In genomic region chrX:77490127-77490526, GRCm38 (mm10) we compare ENCODE assay signal across 21 mouse cellular contexts. TPM values are rescaled to one million over a fixed set of nuclear protein-coding genes. Genes with fewer than 3 reads are reported as not detected.
DNase-seq lines count a peak whose midpoint lies in the region; ATAC-seq lines count a peak whose summit lies in the region.
"Had no signal": no experiment of that assay in that cellular context is flagged by ENCODE, and none has a peak within 500 bp of the region (broad histone marks: within the 10 kb centered on the region; RNA-seq: fewer than 3 reads in every experiment).

No protein-coding gene starts in this region.

- H3K9me3 ChIP-seq in heart, embryonic 16.5 days (replicated peaks; ENCODE audit: control insufficient read depth, low read length), result peaks cover 6% of the 10 kb centered on the region
- no peaks in the 10 kb centered on the region for H3K9me3 ChIP-seq in lung, embryonic 16.5 days (ENCODE audit: control insufficient read depth, low read length)
- H3K9me3 ChIP-seq in forebrain, embryonic 13.5 days (replicated peaks), result peaks cover 6% of the 10 kb centered on the region; the same call in 1 of the 2 replicates
- H3K9me3 ChIP-seq: forebrain, embryonic 15.5 days; limb, embryonic 15.5 days; liver, embryonic 15.5 days; midbrain, embryonic 13.5 days; neural tube, embryonic 13.5 days had no signal

- H3K4me3 ChIP-seq in heart, embryonic 16.5 days (ENCODE audit: low read length), result no peak overlapping the region
- H3K4me3 ChIP-seq in lung, embryonic 16.5 days (ENCODE audit: low read length), result no peak overlapping the region
- no peak overlapping the region for H3K4me3 ChIP-seq in forebrain, embryonic 13.5 days
- H3K4me3 ChIP-seq: erythroblast, embryonic 14.5 days; forebrain, embryonic 15.5 days; hindbrain, embryonic 13.5 days; limb, embryonic 15.5 days; liver, embryonic 15.5 days; midbrain, embryonic 13.5 days; neural tube, embryonic 13.5 days had no signal

- peaks cover 10% of the 10 kb centered on the region; the same call in 1 of the 2 replicates for H3K4me1 ChIP-seq in heart, embryonic 16.5 days (ENCODE audit: control insufficient read depth, insufficient read depth, low read length)
- no peaks in the 10 kb centered on the region for H3K4me1 ChIP-seq in lung, embryonic 16.5 days (replicated peaks; ENCODE audit: control insufficient read depth, insufficient read depth, low read length)
- no peaks in the 10 kb centered on the region for H3K4me1 ChIP-seq in forebrain, embryonic 13.5 days
- H3K4me1 ChIP-seq: forebrain, embryonic 15.5 days; limb, embryonic 15.5 days; liver, embryonic 15.5 days; midbrain, embryonic 13.5 days; neural tube, embryonic 13.5 days had no signal

- no peak overlapping the region for H3K4me2 ChIP-seq in heart, embryonic 16.5 days (ENCODE audit: low read depth, low read length)
- H3K4me2 ChIP-seq in lung, embryonic 16.5 days (ENCODE audit: low read depth, low read length), result no peak overlapping the region
- H3K4me2 ChIP-seq in forebrain, embryonic 13.5 days, result no peak overlapping the region
- H3K4me2 ChIP-seq: forebrain, embryonic 15.5 days; hindbrain, embryonic 13.5 days; limb, embryonic 15.5 days; liver, embryonic 15.5 days; midbrain, embryonic 13.5 days; neural tube, embryonic 13.5 days had no signal

- 35% methylated on average over 1 of the region's 1 CpGs for WGBS in heart, embryonic 16.5 days
- 17% methylated on average over 1 of the region's 1 CpGs for WGBS in lung, embryonic 16.5 days
- WGBS in forebrain, embryonic 13.5 days, result 65% methylated on average over 1 of the region's 1 CpGs

- H3K27me3 ChIP-seq in heart, embryonic 16.5 days (ENCODE audit: control insufficient read depth, insufficient read depth, low read length), result no peaks in the 10 kb centered on the region
- H3K27me3 ChIP-seq in lung, embryonic 16.5 days (ENCODE audit: control insufficient read depth, insufficient read depth, low read depth, low read length), result no peaks in the 10 kb centered on the region
- no peaks in the 10 kb centered on the region for H3K27me3 ChIP-seq in forebrain, embryonic 13.5 days
- H3K27me3 ChIP-seq: forebrain, embryonic 15.5 days; hindbrain, embryonic 13.5 days; limb, embryonic 15.5 days; liver, embryonic 15.5 days; midbrain, embryonic 13.5 days; neural tube, embryonic 13.5 days had no signal

- peak; percentile 75 for ATAC-seq in heart, embryonic 16.5 days (replicated peaks; ENCODE audit: extremely low read depth, insufficient read depth, low FRiP score)
- ATAC-seq in lung, embryonic 16.5 days (ENCODE audit: low read depth), result peak; percentile 56; the same call in 1 of the 2 replicates
- no peak for ATAC-seq in forebrain, embryonic 13.5 days
- ATAC-seq: forebrain, embryonic 15.5 days; inflammation-experienced regulatory T-cells, adult 6 months; midbrain, embryonic 13.5 days had no signal

- no peak for DNase-seq in heart, postnatal 36 days
- DNase-seq in lung, postnatal 4 days, result no peak
- DNase-seq in NIH3T3 (ENCODE audit: low read depth), result peak; percentile 33
- DNase-seq in adrenal gland, postnatal 14 days, result no peak
- DNase-seq: cerebellum, adult 2 months; cerebellum, postnatal 36 days; gastrocnemius, postnatal 25 days; kidney, adult 9 months; right cerebral cortex, adult 18-20 months had no signal

- no peaks in the 10 kb centered on the region for H3K36me3 ChIP-seq in heart, embryonic 16.5 days (ENCODE audit: control insufficient read depth, insufficient read depth)
- no peaks in the 10 kb centered on the region for H3K36me3 ChIP-seq in lung, embryonic 16.5 days (ENCODE audit: control insufficient read depth, insufficient read depth, low read length)
- H3K36me3 ChIP-seq in forebrain, embryonic 13.5 days (ENCODE audit: poor library complexity, severe bottlenecking), result no peaks in the 10 kb centered on the region
- H3K36me3 ChIP-seq: forebrain, embryonic 15.5 days; hindbrain, embryonic 13.5 days; limb, embryonic 15.5 days; liver, embryonic 15.5 days; midbrain, embryonic 13.5 days; neural tube, embryonic 13.5 days had no signal

- no peak overlapping the region for H3K9ac ChIP-seq in heart, embryonic 16.5 days (ENCODE audit: low read length)
- H3K9ac ChIP-seq in lung, embryonic 16.5 days (ENCODE audit: low read length), result no peak overlapping the region
- no peak overlapping the region for H3K9ac ChIP-seq in forebrain, embryonic 13.5 days
- H3K9ac ChIP-seq: forebrain, embryonic 15.5 days; hindbrain, embryonic 13.5 days; limb, embryonic 15.5 days; liver, embryonic 15.5 days; midbrain, embryonic 13.5 days; neural tube, embryonic 13.5 days had no signal

- intact Hi-C loops in heart, postnatal 36 days (cut with DNase I), result no loop called here

- H3K27ac ChIP-seq in heart, embryonic 16.5 days (ENCODE audit: low read length), result peak overlapping the region; percentile 59
- H3K27ac ChIP-seq in lung, embryonic 16.5 days (ENCODE audit: low read length), result peak overlapping the region; percentile 44; the same call in 1 of the 2 replicates
- no peak overlapping the region for H3K27ac ChIP-seq in forebrain, embryonic 13.5 days
- H3K27ac ChIP-seq: forebrain, embryonic 15.5 days; hindbrain, embryonic 13.5 days; limb, embryonic 15.5 days; liver, embryonic 15.5 days; midbrain, embryonic 13.5 days; neural tube, embryonic 13.5 days; stomach, postnatal 0 days had no signal

RNA-seq across cellular contexts. Expression of gene Tbl1x, which starts 20.7 kb away (rescaled TPM):
- polyA plus RNA-seq in heart, embryonic 16.5 days (2015; fragmentation: Nextera tagmentation; extraction: Ambion mirVana), result 55.5 and 59.9 TPM in 2 replicates
- total RNA-seq in heart, postnatal 36 days (2021), result 10 to 100 TPM; 27.9 to 32.0 TPM
- polyA plus RNA-seq in lung, embryonic 16.5 days (2015; fragmentation: Nextera tagmentation; extraction: Ambion mirVana), result 66.9 and 68.0 TPM in 2 replicates
- total RNA-seq in adrenal gland, postnatal 14 days (2021), result 64.3 and 65.5 TPM in 2 replicates
- 55.6 and 62.1 TPM in 2 replicates for polyA plus RNA-seq in forebrain, embryonic 13.5 days (2015; fragmentation: Nextera tagmentation; extraction: Ambion mirVana)
